Mouse (Mus musculus): ENCODE measurements around the gene Ptprcap. TPM values are rescaled to one million over a fixed set of nuclear protein-coding genes. Genes with fewer than 3 reads are reported as not detected.
"Not testable (repeated sequence)": the region's sequence is repeated elsewhere in the genome, so short reads cannot be mapped to it uniquely, and the experiment has no call there.

Ptprcap gene
- polyA plus RNA-seq, 1 experiment from 2014 or later = 0.51 TPM

- H3K27me3 ChIP-seq (ENCODE audit: control insufficient read depth, insufficient read depth, low read length) = no peaks in the 10 kb centered on the region
- H3K9me3 ChIP-seq (ENCODE audit: control insufficient read depth, low read length) = no peaks in the 10 kb centered on the region
- H3K36me3 ChIP-seq (ENCODE audit: control insufficient read depth, insufficient read depth, low read length) = peaks cover 40% of the 10 kb centered on the region
- H3K4me2 ChIP-seq (ENCODE audit: low read depth, low read length) = no peak overlapping the region
- 96% methylated on average over 10 of the region's 10 CpGs for WGBS
- no peak overlapping the region for H3K4me3 ChIP-seq (ENCODE audit: low read depth, low read length)
- ATAC-seq (ENCODE audit: low read depth) = no peak
- no peaks in the 10 kb centered on the region for H3K4me1 ChIP-seq (ENCODE audit: control insufficient read depth, insufficient read depth, low read length)
- H3K9ac ChIP-seq (replicated peaks; ENCODE audit: low read depth, low read length) = no peak overlapping the region
- no peak overlapping the region for H3K27ac ChIP-seq (ENCODE audit: low read depth, low read length)
Measured at GRCm38 (mm10) chr19:4115144-4115543, 38.3 kb upstream of the Ptprcap start.

GRCm38 (mm10) chr19:4115816-4116215 is 37.6 kb upstream of the Ptprcap start:
- Histone ChIP-seq H3K9me3 (ENCODE audit: control insufficient read depth, low read length) (no peaks in the 10 kb centered on the region), H3K27ac (ENCODE audit: low read depth, low read length) (no peak overlapping the region), H3K27me3 (ENCODE audit: control insufficient read depth, insufficient read depth, low read length) (no peaks in the 10 kb centered on the region), H3K4me1 (ENCODE audit: control insufficient read depth, insufficient read depth, low read length) (peaks cover 6% of the 10 kb centered on the region; the same call in 1 of the 2 replicates), H3K36me3 (ENCODE audit: control insufficient read depth, insufficient read depth, low read length) (peaks cover 40% of the 10 kb centered on the region), H3K9ac (replicated peaks; ENCODE audit: low read depth, low read length) (no peak overlapping the region), H3K4me2 (ENCODE audit: low read depth, low read length) (no peak overlapping the region), H3K4me3 (ENCODE audit: low read depth, low read length) (no peak overlapping the region)
- 83% methylated on average over 11 of the region's 11 CpGs for WGBS
- ATAC-seq (ENCODE audit: low read depth) = no peak

- Histone ChIP-seq H3K9me3 (ENCODE audit: control insufficient read depth, low read length) (no peaks in the 10 kb centered on the region), H3K36me3 (ENCODE audit: control insufficient read depth, insufficient read depth, low read length) (peaks cover 36% of the 10 kb centered on the region), H3K27ac (ENCODE audit: low read depth, low read length) (no peak overlapping the region), H3K4me1 (ENCODE audit: control insufficient read depth, insufficient read depth, low read length) (peaks cover 6% of the 10 kb centered on the region; the same call in 1 of the 2 replicates), H3K4me2 (ENCODE audit: low read depth, low read length) (no peak overlapping the region), H3K9ac (replicated peaks; ENCODE audit: low read depth, low read length) (no peak overlapping the region), H3K4me3 (ENCODE audit: low read depth, low read length) (no peak overlapping the region), H3K27me3 (ENCODE audit: control insufficient read depth, insufficient read depth, low read length) (no peaks in the 10 kb centered on the region)
- WGBS = 98% methylated on average over 7 of the region's 7 CpGs
- no peak for ATAC-seq (ENCODE audit: low read depth)
Measured at GRCm38 (mm10) chr19:4117006-4117405, 36.4 kb upstream of the Ptprcap start.

- Histone ChIP-seq H3K9ac (replicated peaks; ENCODE audit: low read depth, low read length) (no peak overlapping the region), H3K27me3 (ENCODE audit: control insufficient read depth, insufficient read depth, low read length) (no peaks in the 10 kb centered on the region), H3K4me2 (ENCODE audit: low read depth, low read length) (no peak overlapping the region), H3K4me1 (ENCODE audit: control insufficient read depth, insufficient read depth, low read length) (peaks cover 6% of the 10 kb centered on the region; the same call in 1 of the 2 replicates), H3K27ac (ENCODE audit: low read depth, low read length) (no peak overlapping the region), H3K9me3 (ENCODE audit: control insufficient read depth, low read length) (no peaks in the 10 kb centered on the region), H3K36me3 (ENCODE audit: control insufficient read depth, insufficient read depth, low read length) (peaks cover 27% of the 10 kb centered on the region), H3K4me3 (ENCODE audit: low read depth, low read length) (no peak overlapping the region)
- ATAC-seq (ENCODE audit: low read depth) = no peak
- WGBS = 97% methylated on average over 2 of the region's 2 CpGs
Measured at GRCm38 (mm10) chr19:4118350-4118749, 35.1 kb upstream of the Ptprcap start.

- Histone ChIP-seq H3K27ac (ENCODE audit: low read depth, low read length) (no peak overlapping the region), H3K4me2 (ENCODE audit: low read depth, low read length) (no peak overlapping the region), H3K4me1 (ENCODE audit: control insufficient read depth, insufficient read depth, low read length) (peaks cover 6% of the 10 kb centered on the region; the same call in 1 of the 2 replicates), H3K36me3 (ENCODE audit: control insufficient read depth, insufficient read depth, low read length) (peaks cover 12% of the 10 kb centered on the region), H3K27me3 (ENCODE audit: control insufficient read depth, insufficient read depth, low read length) (no peaks in the 10 kb centered on the region), H3K4me3 (ENCODE audit: low read depth, low read length) (no peak overlapping the region), H3K9me3 (ENCODE audit: control insufficient read depth, low read length) (no peaks in the 10 kb centered on the region), H3K9ac (replicated peaks; ENCODE audit: low read depth, low read length) (no peak overlapping the region)
- 95% methylated on average over 6 of the region's 6 CpGs for WGBS
- ATAC-seq (ENCODE audit: low read depth) = no peak
Measured at GRCm38 (mm10) chr19:4119716-4120487, 33.5 kb upstream of the Ptprcap start.

GRCm38 (mm10) chr19:4120496-4120895 is 32.9 kb upstream of the Ptprcap start:
- Histone ChIP-seq H3K9me3 (ENCODE audit: control insufficient read depth, low read length) (no peaks in the 10 kb centered on the region), H3K36me3 (ENCODE audit: control insufficient read depth, insufficient read depth, low read length) (peaks cover 6% of the 10 kb centered on the region), H3K4me1 (ENCODE audit: control insufficient read depth, insufficient read depth, low read length) (peaks cover 6% of the 10 kb centered on the region; the same call in 1 of the 2 replicates), H3K9ac (replicated peaks; ENCODE audit: low read depth, low read length) (no peak overlapping the region), H3K27me3 (ENCODE audit: control insufficient read depth, insufficient read depth, low read length) (no peaks in the 10 kb centered on the region), H3K27ac (ENCODE audit: low read depth, low read length) (no peak overlapping the region), H3K4me2 (ENCODE audit: low read depth, low read length) (peak overlapping the region; percentile 41), H3K4me3 (ENCODE audit: low read depth, low read length) (peak overlapping the region; percentile 40; the same call in 1 of the 2 replicates)
- ATAC-seq (ENCODE audit: low read depth) = no peak
- WGBS = 93% methylated on average over 2 of the region's 2 CpGs

GRCm38 (mm10) chr19:4121097-4121805 is 32.2 kb upstream of the Ptprcap start:
- Histone ChIP-seq H3K27me3 (ENCODE audit: control insufficient read depth, insufficient read depth, low read length) (no peaks in the 10 kb centered on the region), H3K36me3 (ENCODE audit: control insufficient read depth, insufficient read depth, low read length) (peaks cover 4% of the 10 kb centered on the region; the same call in 1 of the 2 replicates), H3K4me1 (ENCODE audit: control insufficient read depth, insufficient read depth, low read length) (peaks cover 6% of the 10 kb centered on the region; the same call in 1 of the 2 replicates), H3K9me3 (ENCODE audit: control insufficient read depth, low read length) (no peaks in the 10 kb centered on the region), H3K4me2 (ENCODE audit: low read depth, low read length) (peak overlapping the region; percentile 41), H3K9ac (replicated peaks; ENCODE audit: low read depth, low read length) (peak overlapping the region; percentile 43; the same call in 1 of the 2 replicates), H3K4me3 (ENCODE audit: low read depth, low read length) (peak overlapping the region; percentile 40), H3K27ac (ENCODE audit: low read depth, low read length) (peak overlapping the region; percentile 76; the same call in 1 of the 2 replicates)
- WGBS = 4% methylated on average over 38 of the region's 38 CpGs
- ATAC-seq (ENCODE audit: low read depth) = peak; percentile 84

GRCm38 (mm10) chr19:4121896-4122295 is 31.5 kb upstream of the Ptprcap start:
- not testable (repeated sequence) for H3K27me3 ChIP-seq (ENCODE audit: control insufficient read depth, insufficient read depth, low read length); H3K9me3 ChIP-seq (ENCODE audit: control insufficient read depth, low read length); H3K27ac ChIP-seq (ENCODE audit: low read depth, low read length); H3K4me2 ChIP-seq (ENCODE audit: low read depth, low read length); H3K9ac ChIP-seq (replicated peaks; ENCODE audit: low read depth, low read length); H3K4me3 ChIP-seq (ENCODE audit: low read depth, low read length); H3K36me3 ChIP-seq (ENCODE audit: control insufficient read depth, insufficient read depth, low read length); ATAC-seq (ENCODE audit: low read depth)
- H3K4me1 ChIP-seq (ENCODE audit: control insufficient read depth, insufficient read depth, low read length) = peaks cover 10% of the 10 kb centered on the region
- 56% methylated on average over 6 of the region's 6 CpGs for WGBS
